Mouse (Mus musculus) lung, adult 18-20 months (tissue): ENCODE measurements around the gene Flnb.

Experiments
- DNase-seq, 2 experiments: peaks; one replicate each; pipeline ENCODE4 v3.0.0; 2022; ENCODE audit warnings: mixed read lengths in 2 of 2

Flnb gene

GRCm38 (mm10) chr14:7900481-7901049 lies 82.8 kb downstream of the Flnb start:
- DNase-seq, result no peak

GRCm38 (mm10) chr14:7901484-7902240 lies 83.9 kb downstream of the Flnb start:
- DNase-seq, result no peak

GRCm38 (mm10) chr14:7907058-7907457 lies 89.3 kb downstream of the Flnb start:
- no peak for DNase-seq

- no peak for DNase-seq
Observed at GRCm38 (mm10) chr14:7909472-7909871, 91.7 kb downstream of the Flnb start.

GRCm38 (mm10) chr14:7913842-7914241 lies 96.1 kb downstream of the Flnb start:
- peak in 1 of 2 experiments; percentile 29 for DNase-seq

- no peak for DNase-seq
Observed at GRCm38 (mm10) chr14:7914461-7914860, 96.7 kb downstream of the Flnb start.

GRCm38 (mm10) chr14:7918150-7918991 lies 100.6 kb downstream of the Flnb start:
- DNase-seq, result no peak

- DNase-seq, result no peak
Observed at GRCm38 (mm10) chr14:7919309-7919708, 101.6 kb downstream of the Flnb start.

- DNase-seq, result peak; percentile 28 to 35
Observed at GRCm38 (mm10) chr14:7919921-7920320, 102.2 kb downstream of the Flnb start.

GRCm38 (mm10) chr14:7921459-7921858 lies 103.7 kb downstream of the Flnb start:
- DNase-seq, result no peak

GRCm38 (mm10) chr14:7923635-7924034 lies 105.9 kb downstream of the Flnb start:
- no peak for DNase-seq

- no peak for DNase-seq
Observed at GRCm38 (mm10) chr14:7928362-7928761, 110.6 kb downstream of the Flnb start.

GRCm38 (mm10) chr14:7929029-7929428 lies 111.3 kb downstream of the Flnb start:
- no peak for DNase-seq

GRCm38 (mm10) chr14:7932151-7932550 lies 114.4 kb downstream of the Flnb start:
- DNase-seq, result no peak

GRCm38 (mm10) chr14:7934166-7934565 lies 116.4 kb downstream of the Flnb start:
- DNase-seq, result no peak

- peak in 1 of 2 experiments; percentile 49 for DNase-seq
Observed at GRCm38 (mm10) chr14:7937052-7937630, 119.4 kb downstream of the Flnb start.

GRCm38 (mm10) chr14:7938809-7939784 lies 121.3 kb downstream of the Flnb start:
- no peak for DNase-seq

GRCm38 (mm10) chr14:7941413-7941812 lies 123.7 kb downstream of the Flnb start:
- DNase-seq, result no peak

GRCm38 (mm10) chr14:7943101-7943800 lies 125.5 kb downstream of the Flnb start:
- peak; percentile 75 to 83 for DNase-seq

GRCm38 (mm10) chr14:7943801-7944135 lies 126.0 kb downstream of the Flnb start:
- no peak for DNase-seq

- DNase-seq, result no peak
Observed at GRCm38 (mm10) chr14:7944349-7945039, 126.7 kb downstream of the Flnb start.
